Mouse (Mus musculus): Measurements from ENCODE around the gene Srp68. TPM values are rescaled to one million over a fixed set of nuclear protein-coding genes. Genes with fewer than 3 reads are reported as not detected.
A peak's percentile ranks its signal among the peaks of the same experiment; 100 is the strongest.

Srp68 gene
- polyA plus RNA-seq, 1 experiment from 2014 or later: 107 TPM

DNA sequence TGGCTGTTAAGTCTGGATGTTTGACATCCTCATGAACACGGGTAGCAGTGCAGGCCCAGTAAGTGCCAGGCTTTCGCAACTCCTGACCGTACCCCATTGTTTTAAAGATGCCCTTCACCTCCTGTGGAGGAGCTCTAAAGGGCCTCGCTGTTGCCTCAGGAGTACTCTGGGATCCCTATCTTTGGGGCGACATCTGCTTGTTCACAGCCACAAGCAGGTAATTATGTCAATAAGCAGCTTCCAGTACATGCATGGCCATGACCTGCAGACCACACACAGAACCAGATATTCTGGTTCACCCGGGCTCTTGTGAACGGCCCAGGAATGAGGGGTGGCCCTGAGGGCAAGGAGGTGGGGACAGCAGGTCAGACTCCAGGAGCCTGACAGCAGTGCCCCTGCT, 13.8 kb downstream of the Srp68 start:
- no peak overlapping the region for H3K4me2 ChIP-seq (replicated peaks)
- no peak overlapping the region for H3K27ac ChIP-seq
- peaks cover 91% of the 10 kb centered on the region for H3K36me3 ChIP-seq
- 83% methylated on average over 7 of the region's 7 CpGs for WGBS
- no peak overlapping the region for H3K4me3 ChIP-seq
- no peaks in the 10 kb centered on the region for H3K4me1 ChIP-seq
- H3K9me3 ChIP-seq: no peaks in the 10 kb centered on the region
- ATAC-seq (ENCODE audit: insufficient number of reproducible peaks, insufficient read depth, low FRiP score, low TSS enrichment): no peak
- no peak overlapping the region for H3K9ac ChIP-seq
- H3K27me3 ChIP-seq: no peaks in the 10 kb centered on the region

- ATAC-seq (ENCODE audit: insufficient number of reproducible peaks, insufficient read depth, low FRiP score, low TSS enrichment): no peak
- Histone ChIP-seq H3K9me3 (no peaks in the 10 kb centered on the region), H3K27ac (no peak overlapping the region), H3K4me3 (no peak overlapping the region), H3K36me3 (peaks cover 92% of the 10 kb centered on the region), H3K9ac (no peak overlapping the region), H3K4me1 (no peaks in the 10 kb centered on the region), H3K4me2 (replicated peaks) (no peak overlapping the region), H3K27me3 (no peaks in the 10 kb centered on the region)
- WGBS: 93% methylated on average over 8 of the region's 8 CpGs
These were observed 14.6 kb downstream of the Srp68 start for GRCm38 (mm10) chr11:116259461-116259860.

DNA sequence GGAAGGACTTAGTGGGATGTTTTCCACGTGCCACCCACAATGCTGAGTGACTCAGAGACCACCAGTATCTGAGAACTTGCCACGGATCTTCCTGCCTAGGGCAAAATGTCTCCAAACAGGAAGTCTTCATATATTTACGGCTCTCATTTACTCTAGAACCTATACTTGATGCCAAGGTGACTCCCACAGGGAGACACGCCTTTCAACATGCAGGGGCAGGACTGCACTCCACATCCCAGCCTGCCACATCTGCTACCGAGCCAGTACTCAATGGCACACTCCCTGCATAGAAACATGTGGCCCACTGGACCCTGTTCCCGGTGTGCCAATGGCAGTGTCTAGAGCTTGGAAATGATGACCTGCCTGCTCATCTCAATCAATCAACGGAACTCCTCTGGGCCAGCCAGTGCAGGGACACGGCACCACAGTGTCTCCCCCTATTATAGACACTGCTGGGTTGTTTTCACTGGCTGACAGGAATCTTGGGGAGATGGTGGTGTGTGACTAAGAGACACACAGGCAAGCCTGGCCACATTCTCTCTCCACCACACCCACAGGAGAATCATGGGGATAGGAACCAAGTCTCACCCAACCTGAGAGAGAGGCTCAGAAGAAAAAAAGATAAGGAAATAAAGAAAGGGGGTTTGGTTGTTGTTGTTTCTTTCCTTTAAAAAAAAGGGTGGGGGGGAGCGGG, 17.9 kb downstream of the Srp68 start:
- H3K4me3 ChIP-seq: no peak overlapping the region
- H3K36me3 ChIP-seq: peaks cover 92% of the 10 kb centered on the region
- no peak overlapping the region for H3K4me2 ChIP-seq (replicated peaks)
- H3K9me3 ChIP-seq: no peaks in the 10 kb centered on the region
- WGBS: 87% methylated on average over 9 of the region's 9 CpGs
- no peaks in the 10 kb centered on the region for H3K4me1 ChIP-seq
- no peak for ATAC-seq (ENCODE audit: insufficient number of reproducible peaks, insufficient read depth, low FRiP score, low TSS enrichment)
- H3K27ac ChIP-seq: no peak overlapping the region
- H3K9ac ChIP-seq: no peak overlapping the region
- H3K27me3 ChIP-seq: no peaks in the 10 kb centered on the region

DNA sequence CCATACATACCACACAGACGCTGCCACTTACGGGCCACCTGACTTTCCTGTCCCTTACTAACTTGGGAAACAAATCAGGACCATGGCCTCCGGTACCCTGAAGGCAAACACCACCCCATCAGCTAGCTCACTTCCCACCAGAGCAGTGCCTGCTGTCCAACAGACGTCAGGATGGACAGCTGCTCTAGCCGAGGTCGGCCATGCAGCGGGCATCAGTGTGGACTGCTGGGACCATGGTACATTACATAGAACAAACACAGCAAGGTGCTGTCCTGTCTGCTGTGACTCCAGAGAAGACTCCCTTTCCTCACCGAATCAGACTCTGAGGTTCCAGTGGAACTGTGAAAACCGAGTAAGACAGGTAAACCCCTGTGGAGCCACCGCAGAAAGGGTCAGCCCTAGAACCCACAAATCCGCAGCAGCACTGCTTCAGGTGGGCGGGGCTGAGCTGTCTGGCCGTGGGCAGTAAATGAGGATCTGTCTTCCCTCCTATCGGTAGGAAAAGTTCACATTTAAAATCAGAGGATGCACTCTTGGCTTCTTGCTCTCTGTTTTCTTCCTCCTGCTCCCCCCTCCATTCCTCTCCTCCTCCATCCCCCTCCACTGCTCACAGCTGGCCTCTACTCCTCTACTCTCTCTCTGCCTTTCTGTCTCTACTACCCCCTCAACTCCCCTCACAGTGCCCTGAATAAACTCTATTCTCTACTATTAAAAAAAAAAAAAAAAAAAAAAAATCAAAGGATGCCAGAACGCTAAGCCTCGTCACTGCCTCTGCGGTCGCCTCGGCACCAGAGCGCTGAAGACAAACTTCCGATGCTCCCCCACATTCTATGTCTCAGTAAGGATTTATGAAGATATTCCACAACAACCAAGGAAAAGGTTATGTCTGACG, 18.7 kb downstream of the Srp68 start:
- 86% methylated on average over 22 of the region's 22 CpGs for WGBS
- no peak overlapping the region for H3K9ac ChIP-seq
- no peak overlapping the region for H3K4me3 ChIP-seq
- no peaks in the 10 kb centered on the region for H3K27me3 ChIP-seq
- peaks cover 92% of the 10 kb centered on the region for H3K36me3 ChIP-seq
- no peaks in the 10 kb centered on the region for H3K4me1 ChIP-seq
- H3K27ac ChIP-seq: no peak overlapping the region
- no peak overlapping the region for H3K4me2 ChIP-seq (replicated peaks)
- no peaks in the 10 kb centered on the region for H3K9me3 ChIP-seq
- ATAC-seq (ENCODE audit: insufficient number of reproducible peaks, insufficient read depth, low FRiP score, low TSS enrichment): no peak

DNA sequence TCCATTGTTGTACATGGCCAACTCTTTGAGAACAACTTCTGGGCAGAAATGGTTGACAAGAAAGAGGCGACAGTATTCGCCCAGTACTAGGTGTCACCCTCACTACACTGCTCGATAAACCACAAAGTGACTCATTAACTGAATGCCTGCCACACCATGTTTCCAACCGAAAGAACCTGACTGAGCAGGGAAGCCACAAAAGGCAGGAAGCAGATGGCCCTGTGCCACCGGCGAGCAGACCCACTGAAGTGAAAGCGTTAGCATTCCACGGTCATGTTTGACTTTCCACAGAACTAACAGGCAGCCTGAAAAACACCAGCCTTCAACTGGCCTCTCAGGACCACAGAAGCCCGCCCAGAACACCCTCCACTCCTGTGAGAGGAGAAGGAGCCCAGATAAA, 19.4 kb downstream of the Srp68 start:
- Histone ChIP-seq H3K36me3 (peaks cover 92% of the 10 kb centered on the region), H3K4me1 (no peaks in the 10 kb centered on the region)
- WGBS: 89% methylated on average over 9 of the region's 9 CpGs

GRCm38 (mm10) chr11:116253076-116253600, 20.9 kb downstream of the Srp68 start:
- WGBS: 84% methylated on average over 3 of the region's 3 CpGs
- Histone ChIP-seq H3K36me3 (peaks cover 93% of the 10 kb centered on the region), H3K4me3 (no peak overlapping the region), H3K4me1 (no peaks in the 10 kb centered on the region), H3K27me3 (no peaks in the 10 kb centered on the region), H3K4me2 (replicated peaks) (no peak overlapping the region), H3K9ac (no peak overlapping the region), H3K27ac (no peak overlapping the region), H3K9me3 (no peaks in the 10 kb centered on the region)
- no peak for ATAC-seq (ENCODE audit: insufficient number of reproducible peaks, insufficient read depth, low FRiP score, low TSS enrichment)

More for the DNA sequence above, 19.4 kb downstream of the Srp68 start:
- Histone ChIP-seq H3K4me3 (no peak overlapping the region), H3K4me2 (replicated peaks) (no peak overlapping the region), H3K9me3 (no peaks in the 10 kb centered on the region), H3K9ac (no peak overlapping the region), H3K27ac (no peak overlapping the region), H3K27me3 (no peaks in the 10 kb centered on the region)
- ATAC-seq (ENCODE audit: insufficient number of reproducible peaks, insufficient read depth, low FRiP score, low TSS enrichment): no peak

GRCm38 (mm10) chr11:116250898-116251297, 23.1 kb downstream of the Srp68 start:
- Histone ChIP-seq H3K4me2 (replicated peaks) (no peak overlapping the region), H3K9me3 (no peaks in the 10 kb centered on the region), H3K4me1 (no peaks in the 10 kb centered on the region), H3K9ac (no peak overlapping the region), H3K36me3 (peaks cover 96% of the 10 kb centered on the region), H3K4me3 (no peak overlapping the region), H3K27ac (no peak overlapping the region), H3K27me3 (no peaks in the 10 kb centered on the region)
- no peak for ATAC-seq (ENCODE audit: insufficient number of reproducible peaks, insufficient read depth, low FRiP score, low TSS enrichment)
- 90% methylated on average over 8 of the region's 8 CpGs for WGBS

GRCm38 (mm10) chr11:116247502-116248222, 26.4 kb downstream of the Srp68 start:
- H3K9ac ChIP-seq: no peak overlapping the region
- peaks cover 91% of the 10 kb centered on the region for H3K36me3 ChIP-seq
- no peaks in the 10 kb centered on the region for H3K4me1 ChIP-seq
- no peak overlapping the region for H3K27ac ChIP-seq
- H3K9me3 ChIP-seq: no peaks in the 10 kb centered on the region
- H3K4me2 ChIP-seq (replicated peaks): no peak overlapping the region
- H3K4me3 ChIP-seq: no peak overlapping the region
- WGBS: 79% methylated on average over 14 of the region's 14 CpGs
- no peak for ATAC-seq (ENCODE audit: insufficient number of reproducible peaks, insufficient read depth, low FRiP score, low TSS enrichment)
- no peaks in the 10 kb centered on the region for H3K27me3 ChIP-seq

DNA sequence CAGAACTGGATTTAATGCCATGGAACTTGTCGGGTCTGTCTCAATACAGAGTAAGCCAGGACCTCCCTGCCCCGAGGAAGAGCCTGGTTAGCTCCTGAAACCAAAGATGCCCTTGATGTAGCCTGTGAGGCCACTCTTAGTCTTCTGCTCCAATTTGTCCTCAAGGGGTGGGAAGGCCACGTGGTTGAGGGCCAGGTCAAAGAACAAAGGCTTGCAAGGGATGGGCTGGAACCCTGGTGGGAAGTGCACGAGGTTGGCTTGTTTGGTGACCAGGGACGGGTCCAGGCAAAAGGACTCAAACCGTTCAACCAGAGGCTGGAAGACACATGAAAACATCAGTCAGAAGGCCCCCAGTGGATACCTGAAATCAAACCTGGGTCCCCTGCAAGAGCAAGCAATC, 28.4 kb downstream of the Srp68 start:
- no peak overlapping the region for H3K4me3 ChIP-seq
- H3K9ac ChIP-seq: no peak overlapping the region
- H3K36me3 ChIP-seq: peaks cover 70% of the 10 kb centered on the region
- no peak overlapping the region for H3K4me2 ChIP-seq (replicated peaks)
- H3K9me3 ChIP-seq: no peaks in the 10 kb centered on the region
- H3K27me3 ChIP-seq: no peaks in the 10 kb centered on the region
- no peak overlapping the region for H3K27ac ChIP-seq
- WGBS: 75% methylated on average over 6 of the region's 6 CpGs
- no peak for ATAC-seq (ENCODE audit: insufficient number of reproducible peaks, insufficient read depth, low FRiP score, low TSS enrichment)
- peaks cover 14% of the 10 kb centered on the region for H3K4me1 ChIP-seq

GRCm38 (mm10) chr11:116244580-116244979, 29.4 kb downstream of the Srp68 start:
- no peaks in the 10 kb centered on the region for H3K9me3 ChIP-seq
- peaks cover 18% of the 10 kb centered on the region for H3K4me1 ChIP-seq
- peaks cover 60% of the 10 kb centered on the region for H3K36me3 ChIP-seq
- ATAC-seq (ENCODE audit: insufficient number of reproducible peaks, insufficient read depth, low FRiP score, low TSS enrichment): no peak
- H3K4me3 ChIP-seq: no peak overlapping the region
- H3K9ac ChIP-seq: no peak overlapping the region
- no peak overlapping the region for H3K4me2 ChIP-seq (replicated peaks)
- WGBS: 81% methylated on average over 8 of the region's 8 CpGs
- peaks cover 3% of the 10 kb centered on the region; the same call in 1 of the 2 replicates for H3K27me3 ChIP-seq
- 0 out of 2 replicates have a peak overlapping the region, but pooled peaks have one; percentile 25 for H3K27ac ChIP-seq

DNA sequence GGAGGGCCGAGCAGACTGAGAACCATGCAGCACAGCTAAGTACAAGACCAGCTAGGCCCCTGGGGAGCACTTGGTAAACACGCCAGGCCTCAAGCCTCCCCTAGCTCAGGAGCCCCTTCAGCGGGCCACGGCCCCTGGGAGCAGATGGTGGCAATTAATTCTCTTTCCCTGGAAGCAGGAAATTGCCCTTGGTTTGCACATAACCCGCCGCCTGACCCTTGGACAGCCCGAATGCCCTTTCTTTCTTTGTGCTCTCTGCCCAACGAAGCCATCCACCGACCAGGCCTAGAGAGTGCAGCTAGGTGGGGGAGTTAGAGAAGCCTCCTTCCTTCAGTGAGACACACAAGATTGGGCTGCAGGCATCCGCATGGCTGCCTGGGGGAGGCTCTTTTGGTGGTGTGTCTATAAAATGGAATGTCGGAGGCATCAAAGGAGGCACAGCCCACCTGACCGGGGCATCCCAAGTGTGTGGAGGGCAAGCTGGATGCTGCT, 32.2 kb downstream of the Srp68 start:
- no peak for ATAC-seq (ENCODE audit: insufficient number of reproducible peaks, insufficient read depth, low FRiP score, low TSS enrichment)
- Histone ChIP-seq H3K36me3 (peaks cover 32% of the 10 kb centered on the region), H3K9ac (no peak overlapping the region), H3K4me1 (peaks cover 22% of the 10 kb centered on the region), H3K4me3 (no peak overlapping the region), H3K27ac (peak overlapping the region; percentile 57), H3K4me2 (replicated peaks) (no peak overlapping the region), H3K27me3 (peaks cover 26% of the 10 kb centered on the region), H3K9me3 (no peaks in the 10 kb centered on the region)
- WGBS: 23% methylated on average over 12 of the region's 12 CpGs
